Mouse (Mus musculus) layer of hippocampus, adult 11-12 months (tissue): ENCODE measurements around the gene Crot.
A peak's percentile ranks its signal among the peaks of the same experiment; 100 is the strongest.
"Not testable (repeated sequence)": the region's sequence is repeated elsewhere in the genome, so short reads cannot be mapped to it uniquely, and the experiment has no call there.

Source experiments
- DNase-seq: peaks from one replicate; pipeline ENCODE4 v3.0.0; 2022; ENCODE audit warnings: low spot score

The Crot gene

DNA sequence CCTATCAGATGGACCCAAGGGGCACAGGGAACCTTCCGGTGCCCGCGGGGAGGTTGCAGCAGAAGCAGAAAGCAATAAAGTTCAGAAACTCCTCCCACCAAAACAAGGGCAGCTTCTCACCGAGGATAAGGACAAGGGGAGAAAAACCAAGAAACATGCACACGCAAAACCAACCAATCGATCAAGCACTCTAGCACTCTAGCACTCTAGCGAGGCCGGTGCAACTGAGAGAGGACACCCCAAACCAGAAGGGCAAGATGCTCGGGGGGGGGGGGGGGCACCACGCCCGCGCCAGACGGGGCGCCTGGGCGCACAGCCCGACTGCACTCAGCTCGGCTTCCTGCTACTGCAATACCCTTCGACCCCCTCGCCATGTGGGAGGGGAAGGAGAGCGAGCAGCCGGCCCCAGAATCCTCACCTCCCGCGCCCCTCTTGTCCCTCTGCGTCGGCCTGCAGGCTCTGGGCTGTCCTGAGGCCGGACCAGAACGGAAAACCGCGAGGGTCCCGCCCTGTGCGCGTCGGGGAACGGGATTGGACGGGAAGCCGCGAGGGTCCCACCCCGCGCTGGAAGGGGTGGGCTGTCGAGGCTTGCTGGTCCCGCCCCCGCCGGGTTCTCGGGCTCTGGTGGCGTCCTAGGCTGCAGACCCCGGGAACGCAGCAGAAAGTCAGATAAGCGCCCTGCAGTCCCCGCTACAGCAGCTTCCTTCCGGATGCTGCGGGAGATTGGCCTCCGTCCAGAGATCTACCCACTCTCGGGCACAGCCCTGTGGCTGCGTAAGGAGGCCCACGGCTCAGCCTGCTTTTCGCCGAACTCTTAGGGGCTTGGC, at the start of gene Crot:
Gene Crot (minus strand): TSS at position 639 of the 827 bp plus-strand sequence.
- peak; percentile 91 for DNase-seq

- no peak for DNase-seq
Measured at GRCm38 (mm10) chr5:9045904-9046303, 48.8 kb upstream of the Crot start.

- DNase-seq, result no peak
Measured at GRCm38 (mm10) chr5:9044821-9045220, 47.7 kb upstream of the Crot start.

DNA sequence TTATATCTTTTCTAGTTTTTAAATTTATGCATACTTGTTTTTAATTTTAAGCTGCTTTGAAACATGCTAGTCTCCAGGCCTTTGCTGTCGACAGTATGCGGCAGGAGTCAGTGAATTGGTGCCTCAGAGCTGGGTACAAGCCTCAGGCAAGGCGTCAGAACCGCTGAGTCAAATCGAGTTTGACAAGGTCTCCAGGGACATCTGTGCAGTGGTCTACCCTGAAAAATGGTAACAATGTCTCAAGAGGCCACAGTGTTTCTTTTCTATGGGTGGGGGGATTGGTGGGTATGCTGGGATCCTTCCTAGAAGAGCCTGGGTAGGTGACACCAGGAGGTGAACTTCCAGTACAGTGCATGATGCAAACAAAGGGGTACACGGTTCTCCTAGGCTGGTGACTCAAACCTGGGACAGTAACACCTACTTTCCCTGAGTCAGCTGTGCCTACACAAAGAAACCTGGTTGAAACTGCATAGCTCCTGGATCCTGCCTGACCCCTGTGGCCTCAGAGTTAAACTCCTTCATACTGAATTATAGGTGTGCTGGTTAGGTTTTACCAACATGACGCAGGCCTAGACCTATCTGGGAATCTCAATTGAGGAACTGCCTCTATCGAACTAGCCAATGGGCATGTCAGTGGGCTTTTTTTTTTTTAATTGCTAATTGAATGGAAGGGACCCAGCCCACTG, 46.6 kb upstream of the Crot start:
- DNase-seq, result no peak

- no peak for DNase-seq
Measured at GRCm38 (mm10) chr5:9042721-9043416, 45.7 kb upstream of the Crot start.

GRCm38 (mm10) chr5:9040665-9041215, 43.6 kb upstream of the Crot start:
- no peak for DNase-seq

GRCm38 (mm10) chr5:9039978-9040377, 42.9 kb upstream of the Crot start:
- no peak for DNase-seq

- no peak for DNase-seq
Measured at GRCm38 (mm10) chr5:9037292-9037691, 40.2 kb upstream of the Crot start.

GRCm38 (mm10) chr5:9035457-9035856, 38.3 kb upstream of the Crot start:
- DNase-seq, result no peak

GRCm38 (mm10) chr5:9034535-9034934, 37.4 kb upstream of the Crot start:
- DNase-seq, result no peak

- no peak for DNase-seq
Measured at GRCm38 (mm10) chr5:9033843-9034242, 36.7 kb upstream of the Crot start.

DNA sequence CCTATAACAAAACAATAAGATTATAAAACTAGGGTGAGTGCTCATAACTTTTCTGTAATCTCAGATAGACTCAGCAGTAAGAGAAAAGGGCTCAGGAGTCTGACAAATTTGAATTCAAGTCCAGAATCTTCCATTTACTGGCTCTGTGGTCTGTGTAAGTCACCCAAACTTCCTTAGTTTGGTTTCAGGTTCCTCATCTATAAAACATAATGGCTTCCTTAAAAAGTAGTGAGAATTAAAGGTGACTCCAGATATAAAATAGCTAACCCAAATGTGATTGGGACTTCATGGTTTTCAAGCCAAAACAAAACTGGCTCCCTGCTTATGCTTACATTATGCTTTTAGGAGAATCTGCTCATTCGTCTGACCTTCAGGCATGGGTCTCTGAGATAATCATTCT, 35.5 kb upstream of the Crot start:
- DNase-seq, result no peak

DNA sequence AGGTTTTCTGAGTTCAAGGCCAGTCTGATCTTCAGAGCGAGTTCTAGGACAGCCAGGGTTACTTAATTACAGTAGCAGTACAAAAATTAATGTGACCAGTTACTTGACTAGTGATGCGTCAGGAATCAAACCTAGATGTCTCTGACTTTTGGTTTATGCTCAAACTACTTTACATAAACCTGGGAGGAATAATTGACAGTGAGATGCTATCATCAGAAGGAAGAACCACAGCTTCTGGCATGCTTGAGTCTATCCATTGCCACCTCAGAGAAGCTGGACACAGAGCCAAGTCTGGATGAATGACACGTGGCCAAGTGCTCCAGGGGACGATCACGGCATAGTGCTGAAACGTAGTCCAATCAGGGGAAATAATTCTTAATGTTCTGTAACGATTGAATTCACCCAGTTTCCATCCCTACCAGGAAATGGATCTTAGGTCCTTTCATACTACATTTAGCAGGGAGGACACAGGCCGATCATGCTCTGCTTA, 35.0 kb upstream of the Crot start:
- DNase-seq, result no peak

GRCm38 (mm10) chr5:9028266-9028841, 31.2 kb upstream of the Crot start:
- no peak for DNase-seq

GRCm38 (mm10) chr5:9015352-9015751, 18.2 kb upstream of the Crot start:
- no peak for DNase-seq

DNA sequence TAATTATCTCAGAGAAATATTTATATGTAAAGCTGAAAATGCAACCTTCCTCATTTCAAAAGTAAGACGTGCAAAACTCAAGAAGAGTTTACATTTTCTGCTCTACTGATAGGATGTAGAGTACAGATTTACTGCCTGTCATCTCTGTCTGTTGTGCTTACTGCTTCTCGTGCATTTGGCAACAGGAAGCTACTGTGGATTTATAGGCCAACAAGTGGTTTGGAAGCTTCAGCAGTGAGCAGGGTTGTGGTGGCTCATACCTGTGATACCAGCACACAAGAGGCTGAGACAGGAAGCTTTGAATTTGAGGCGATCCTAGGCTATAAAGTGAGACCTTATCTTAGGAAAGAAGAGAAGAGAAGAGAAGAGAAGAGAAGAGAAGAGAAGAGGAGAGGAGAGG, 17.6 kb upstream of the Crot start:
- no peak for DNase-seq

GRCm38 (mm10) chr5:9011374-9011773, 14.2 kb upstream of the Crot start:
- DNase-seq, result no peak

DNA sequence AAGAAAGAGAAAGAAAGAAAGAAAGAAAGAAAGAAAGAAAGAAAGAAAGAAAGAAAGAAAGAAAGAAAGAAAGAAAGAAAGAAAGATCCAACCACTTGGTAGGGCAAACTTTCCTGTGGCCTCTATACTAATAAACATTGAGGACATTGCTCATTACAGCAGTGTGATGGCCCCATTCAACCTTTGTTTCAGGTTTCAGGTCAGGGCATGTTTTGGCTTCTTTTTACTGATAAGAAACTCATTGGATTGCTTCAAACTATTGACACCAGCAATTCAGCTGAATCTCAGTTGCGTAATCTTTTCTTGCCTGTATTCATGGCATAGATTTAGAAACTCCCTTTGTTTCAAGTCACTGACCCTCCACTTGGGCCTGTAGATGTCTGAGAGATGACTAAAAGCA, 13.0 kb upstream of the Crot start:
- DNase-seq, result no peak

- not testable (repeated sequence) for DNase-seq
Measured at GRCm38 (mm10) chr5:9006585-9006984, 9.5 kb upstream of the Crot start.

DNA sequence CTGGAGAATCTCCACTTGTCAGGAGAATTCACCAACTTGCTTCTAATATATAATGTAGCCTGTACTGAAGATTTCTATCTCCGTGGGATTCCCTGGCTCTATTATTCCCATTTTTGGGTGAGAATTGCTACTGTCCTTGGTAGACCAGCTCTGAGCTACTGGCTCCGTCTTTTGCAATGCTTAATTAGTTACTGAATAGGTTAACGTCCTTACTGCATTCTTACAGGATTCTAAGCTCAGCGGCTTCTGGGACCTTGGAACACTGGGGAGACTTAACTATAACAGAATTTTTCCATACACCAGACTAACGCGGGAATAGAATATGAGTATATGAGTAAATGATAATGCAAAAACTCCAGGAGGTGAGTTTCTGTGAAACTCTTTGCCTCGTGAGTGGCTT, 2.9 kb upstream of the Crot start:
- DNase-seq, result not testable (repeated sequence)

- no peak for DNase-seq
Measured at GRCm38 (mm10) chr5:8999108-8999507, 2.0 kb upstream of the Crot start.

DNA sequence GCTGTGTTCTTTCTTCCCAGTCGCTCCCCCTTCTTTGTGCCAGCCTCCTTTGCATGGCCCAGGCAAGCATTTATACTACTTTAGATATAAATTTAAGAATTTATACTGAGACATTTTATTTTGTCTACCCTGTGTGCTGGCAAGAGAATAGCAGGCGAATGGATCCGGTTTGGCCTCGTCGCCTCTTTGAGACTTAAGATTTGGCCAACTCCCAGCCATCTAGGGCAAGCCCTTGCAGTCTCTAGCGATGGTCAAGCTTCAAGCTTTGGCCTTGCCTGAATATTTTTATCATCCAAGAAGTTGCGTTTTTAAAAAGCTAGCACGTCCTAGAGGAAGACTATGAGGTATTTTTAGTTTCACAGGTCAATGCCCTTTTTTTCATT, 380 bp upstream of the Crot start:
- no peak for DNase-seq
